Mouse (Mus musculus): ENCODE measurements at regions not wholly inside any gene's neighbourhood (a gene's known extent, or its start where the extent isn't known, plus 50 kb on each side); places are given as distances from the start of the nearest gene placed in this dataset.

GRCm38 (mm10) chr3:118248768-118249167 is 313.2 kb upstream of the Dpyd start:
- no peak for DNase-seq

GRCm38 (mm10) chr3:118275917-118276316 is 286.0 kb upstream of the Dpyd start:
- peak; percentile 3 for DNase-seq

DNA sequence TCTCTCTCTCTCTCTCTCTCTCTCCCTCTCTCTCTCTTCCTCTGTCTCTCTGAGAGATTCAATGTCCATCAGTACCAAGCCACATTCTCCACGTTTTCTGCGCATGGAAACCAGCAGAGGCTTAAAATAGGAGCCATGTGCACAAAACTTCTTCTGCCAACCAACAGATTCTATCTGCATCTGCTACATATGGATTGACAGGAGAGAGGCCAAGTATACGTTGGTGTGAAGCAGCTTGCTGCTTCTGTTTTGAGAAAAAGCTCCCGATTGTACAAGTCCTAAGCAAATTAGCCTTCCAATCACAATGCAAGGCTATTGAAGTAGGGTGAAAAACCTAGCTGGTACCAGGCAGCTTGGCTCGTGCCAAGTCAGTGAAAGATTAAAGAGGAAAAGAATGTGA is 283.7 kb upstream of the Dpyd start:
- no peak for DNase-seq

DNA sequence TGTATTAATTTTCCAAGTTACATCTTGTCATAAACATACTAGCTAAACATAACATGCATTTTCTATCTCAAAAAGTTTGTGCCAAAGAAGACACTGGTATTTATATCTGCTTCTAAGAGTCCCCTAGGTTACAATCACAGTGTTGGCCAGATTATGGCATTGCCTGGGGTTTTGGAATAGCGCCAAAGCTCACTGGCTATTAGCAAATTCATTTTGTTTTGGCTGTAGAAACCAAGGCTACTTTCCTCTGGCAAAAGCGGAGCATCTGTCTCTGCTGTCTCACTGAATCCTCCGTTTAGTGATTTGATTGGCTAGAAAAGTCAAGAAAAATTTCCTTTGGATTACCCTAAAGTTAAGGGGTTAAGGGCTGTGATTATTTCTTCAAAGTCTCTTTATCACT is 275.0 kb upstream of the Dpyd start:
- DNase-seq: peak; percentile 42

GRCm38 (mm10) chr3:118325111-118325510 is 236.8 kb upstream of the Dpyd start:
- DNase-seq: no peak

- no peak for DNase-seq
Observed at GRCm38 (mm10) chr3:118328237-118328636, 233.7 kb upstream of the Dpyd start.

- DNase-seq: no peak
Observed at GRCm38 (mm10) chr3:118329132-118329674, 232.7 kb upstream of the Dpyd start.

DNA sequence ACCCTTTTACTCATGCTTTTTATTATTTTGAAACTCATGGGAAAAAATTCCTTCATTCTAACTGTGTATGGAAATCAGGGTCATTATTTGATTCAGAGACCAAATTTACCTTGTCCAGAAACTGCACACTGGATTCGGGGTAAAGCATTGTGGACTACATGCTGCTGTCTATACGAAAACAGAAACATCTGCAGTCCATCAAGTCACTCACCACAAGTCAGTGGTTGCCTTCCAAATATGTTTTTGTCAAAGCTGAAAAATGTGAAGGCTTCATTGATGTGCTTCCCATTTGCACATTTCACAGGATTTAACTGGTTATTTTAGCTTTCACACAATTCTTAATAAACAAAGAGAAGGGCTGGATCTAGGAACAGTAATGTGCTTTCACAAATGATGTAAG is 230.4 kb upstream of the Dpyd start:
- DNase-seq: no peak

DNA sequence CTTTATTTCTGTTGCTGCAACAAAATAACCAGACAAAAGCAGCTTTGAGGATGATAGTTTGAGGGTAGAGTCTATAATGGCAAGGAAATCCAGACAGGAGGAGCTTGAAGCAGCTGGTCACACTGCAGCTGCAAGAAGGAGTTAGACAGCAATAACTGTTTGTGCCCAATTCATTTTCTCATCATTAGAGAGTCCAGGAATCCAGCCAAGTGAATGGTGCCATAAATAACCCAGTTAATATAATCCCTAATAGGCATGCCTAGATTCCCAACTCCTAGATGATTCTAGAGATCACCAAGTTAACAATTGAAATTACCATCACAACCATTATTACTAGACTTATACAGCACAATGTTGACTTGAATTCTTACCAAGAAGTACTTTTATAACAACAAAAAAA is 223.2 kb upstream of the Dpyd start:
- no peak for DNase-seq

- no peak for DNase-seq
Observed at GRCm38 (mm10) chr3:118361741-118362141, 200.2 kb upstream of the Dpyd start.
